Mouse (Mus musculus) liver, adult 2 months (tissue): ENCODE measurements around the gene Mrps24. TPM values are rescaled to one million over a fixed set of nuclear protein-coding genes. Genes with fewer than 3 reads are reported as not detected.
A peak's percentile ranks its signal among the peaks of the same experiment; 100 is the strongest.

Source experiments
- DNase-seq: peaks from one replicate; pipeline ENCODE4 v3.0.0-alpha.2; 2011; ENCODE audit warnings: low read depth, low spot score; ENCODE audit errors: extremely low read depth
- H3K27ac ChIP-seq: fragments of 200-500 bp; replicated peaks from 2 replicates; pipeline ENCODE4 v1.5.1; 2012; ENCODE audit warnings: low read depth, mild to moderate bottlenecking, control low read depth, inconsistent platforms, low read length; ENCODE audit not compliant: insufficient read depth
- H3K27me3 ChIP-seq: fragments of 200-500 bp; 2 replicates; pipeline ENCODE4 v1.6.1; 2012; ENCODE audit warnings: mild to moderate bottlenecking, moderate library complexity, low read length, inconsistent platforms; ENCODE audit not compliant: control insufficient read depth, insufficient read depth
- H3K36me3 ChIP-seq: fragments of 200-500 bp; 2 replicates; pipeline ENCODE4 v1.6.1; 2012; ENCODE audit warnings: low read length, inconsistent platforms; ENCODE audit not compliant: control insufficient read depth, insufficient read depth
- H3K4me1 ChIP-seq: fragments of 200-500 bp; 2 replicates; pipeline ENCODE4 v1.6.1; 2011; ENCODE audit warnings: low read length; ENCODE audit not compliant: control insufficient read depth, insufficient read depth
- H3K4me3 ChIP-seq: fragments of 200-500 bp; 2 replicates; pipeline ENCODE4 v1.5.1; 2011; ENCODE audit warnings: low read depth, mild to moderate bottlenecking, control low read depth, low read length, moderate library complexity; ENCODE audit not compliant: insufficient read depth
- H3K79me2 ChIP-seq: fragments of 200-500 bp; 2 replicates; pipeline ENCODE4 v1.6.1; 2012; ENCODE audit warnings: inconsistent platforms, mild to moderate bottlenecking, low read length, moderate library complexity; ENCODE audit not compliant: control insufficient read depth, insufficient read depth
- H3K9ac ChIP-seq: fragments of 200-500 bp; 2 replicates; pipeline ENCODE4 v1.6.1; 2012; ENCODE audit warnings: low read depth, mild to moderate bottlenecking, control low read depth, inconsistent platforms, low read length
- CTCF ChIP-seq: fragments of 200-500 bp; IDR thresholded peaks from 2 replicates; pipeline ENCODE4 v1.5.1; 2011; ENCODE audit warnings: low read depth, low read length, control low read depth
- POLR2A ChIP-seq: fragments of 200-500 bp; IDR thresholded peaks from 2 replicates; pipeline ENCODE4 v1.6.1; 2011; ENCODE audit warnings: low read length, control low read depth; ENCODE audit not compliant: insufficient read depth; ENCODE audit errors: extremely low read depth
- WGBS: fragments of 180-500 bp; shearing (Covaris S2); methylation state at CpG from one replicate; pipeline ENCODE4 v1.1.7; 2018; 5-methylcytosine and 5-hydroxymethylcytosine counted together
- polyA plus RNA-seq: library from polyadenylated mRNA; depleted of rRNA; stranded (reverse); fragments of >200 nt; gene quantifications from 2 replicates; pipeline ENCODE4 v1.2.3, GENCODE M21; 2012
- total RNA-seq: library from RNA; depleted of rRNA; stranded (reverse); fragments of >200 nt; gene quantifications from 2 replicates; pipeline ENCODE4 v1.2.3, GENCODE M21; 2014

The Mrps24 gene
- total and polyA plus RNA-seq, 2 experiments = 90.7 to 269 TPM

- Histone ChIP-seq H3K27ac (no peak overlapping the region), H3K79me2 (no peaks in the 10 kb centered on the region), H3K27me3 (no peaks in the 10 kb centered on the region), H3K4me1 (no peaks in the 10 kb centered on the region), H3K9ac (no peak overlapping the region), H3K4me3 (no peak overlapping the region), H3K36me3 (peaks cover 26% of the 10 kb centered on the region; the same call in 1 of the 2 replicates)
- WGBS = 93% methylated on average over 9 of the region's 9 CpGs
- DNase-seq = no peak
- no peak for TF ChIP-seq POLR2A
- TF ChIP-seq CTCF = no peak
These were observed 301 bp downstream of the Mrps24 start for GRCm38 (mm10) chr11:5715179-5715578.

- Histone ChIP-seq H3K4me1 (peaks cover 5% of the 10 kb centered on the region), H3K79me2 (peaks cover 9% of the 10 kb centered on the region; the same call in 1 of the 2 replicates), H3K9ac (peak overlapping the region; percentile 81), H3K4me3 (peak overlapping the region; percentile 76), H3K27me3 (no peaks in the 10 kb centered on the region), H3K27ac (peak overlapping the region; percentile 54), H3K36me3 (no peaks in the 10 kb centered on the region; the same call in 1 of the 2 replicates)
- DNase-seq = peak; percentile 69
- no peak for TF ChIP-seq CTCF
- peak; percentile 90 for TF ChIP-seq POLR2A
- 17% methylated on average over 50 of the region's 50 CpGs for WGBS
These were observed 7.7 kb downstream of the Mrps24 start for GRCm38 (mm10) chr11:5707530-5708353.

- peaks cover 7% of the 10 kb centered on the region for H3K4me1 ChIP-seq
- peak overlapping the region; percentile 54 for H3K27ac ChIP-seq
- H3K9ac ChIP-seq = peak overlapping the region; percentile 81
- no peak for TF ChIP-seq POLR2A
- H3K79me2 ChIP-seq = peaks cover 9% of the 10 kb centered on the region; the same call in 1 of the 2 replicates
- H3K36me3 ChIP-seq = no peaks in the 10 kb centered on the region; the same call in 1 of the 2 replicates
- 1% methylated on average over 43 of the region's 43 CpGs for WGBS
- peak; percentile 35 for DNase-seq
- no peaks in the 10 kb centered on the region for H3K27me3 ChIP-seq
- H3K4me3 ChIP-seq = peak overlapping the region; percentile 76
These were observed 8.5 kb downstream of the Mrps24 start for GRCm38 (mm10) chr11:5706874-5707529.

- Histone ChIP-seq H3K4me3 (no peak overlapping the region), H3K27me3 (no peaks in the 10 kb centered on the region), H3K36me3 (no peaks in the 10 kb centered on the region; the same call in 1 of the 2 replicates), H3K9ac (no peak overlapping the region), H3K27ac (no peak overlapping the region), H3K79me2 (peaks cover 9% of the 10 kb centered on the region; the same call in 1 of the 2 replicates), H3K4me1 (peaks cover 10% of the 10 kb centered on the region)
- no peak for DNase-seq
- WGBS = 92% methylated on average over 9 of the region's 9 CpGs
- TF ChIP-seq POLR2A (no peak), CTCF (no peak)
These were observed 9.5 kb downstream of the Mrps24 start for GRCm38 (mm10) chr11:5705972-5706371.

- peaks cover 14% of the 10 kb centered on the region for H3K4me1 ChIP-seq
- no peaks in the 10 kb centered on the region for H3K27me3 ChIP-seq
- H3K36me3 ChIP-seq = no peaks in the 10 kb centered on the region; the same call in 1 of the 2 replicates
- no peak overlapping the region for H3K27ac ChIP-seq
- peaks cover 9% of the 10 kb centered on the region; the same call in 1 of the 2 replicates for H3K79me2 ChIP-seq
- 73% methylated on average over 1 of the region's 1 CpGs for WGBS
- DNase-seq = no peak
- no peak overlapping the region for H3K4me3 ChIP-seq
- no peak overlapping the region for H3K9ac ChIP-seq
- no peak for TF ChIP-seq CTCF
- TF ChIP-seq POLR2A = no peak
These were observed 12.1 kb downstream of the Mrps24 start for GRCm38 (mm10) chr11:5703341-5703740.
